Mouse (Mus musculus): Measurements from ENCODE around the gene Chit1.

DNA sequence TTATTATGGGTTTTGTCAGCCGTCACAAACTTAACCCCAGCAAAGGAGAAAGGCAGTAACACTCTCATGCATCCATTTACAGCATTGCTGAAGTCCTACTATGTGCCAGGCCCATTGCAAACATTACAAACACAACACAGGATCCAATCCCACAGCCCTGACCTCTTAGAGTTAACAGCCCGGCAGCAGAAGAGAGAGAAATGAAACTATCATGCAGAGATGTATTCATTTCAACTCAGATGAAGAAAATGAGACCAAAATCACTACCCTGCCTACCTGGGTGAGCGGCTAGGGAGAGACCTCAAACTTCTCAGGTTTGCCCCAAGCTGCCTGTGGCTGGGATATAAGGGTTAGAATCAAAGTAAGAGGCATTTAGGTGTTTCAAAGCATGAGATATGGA, 44.5 kb upstream of the Chit1 start:
- TF ChIP-seq CTCF (IDR thresholded peaks at IDR 0.05; ENCODE audit: low read depth) (no peak), EP300 (IDR thresholded peaks at IDR 0.05; ENCODE audit: low read depth) (no peak)

Measured in liver, embryonic 14.5 days (tissue).